Mouse (Mus musculus) liver, embryonic 11.5 days (tissue): ENCODE results near the gene Mlh1. TPM values are rescaled to one million over a fixed set of nuclear protein-coding genes. Genes with fewer than 3 reads are reported as not detected.
A peak's percentile ranks its signal among the peaks of the same experiment; 100 is the strongest.

Experiments used
- ATAC-seq: fragments of 200-750 bp; cut with Nextera tagmentation; replicated peaks from 2 replicates; pipeline ENCODE4 v1.8.0; 2017; ENCODE audit warnings: moderate number of reproducible peaks, mild to moderate bottlenecking, moderate TSS enrichment, moderate library complexity; ENCODE audit not compliant: low FRiP score
- DNase-seq: peaks from one replicate; pipeline ENCODE4 v3.0.0-alpha.2; 2017; ENCODE audit warnings: low spot score
- H3K27ac ChIP-seq: fragments of 300-500 bp; sonication (generic); 2 replicates; pipeline ENCODE4 v1.5.1; 2014; ENCODE audit warnings: mild to moderate bottlenecking, low read depth, low read length, control low read depth
- H3K27me3 ChIP-seq: fragments of 300-500 bp; sonication (generic); replicated peaks from 2 replicates; pipeline ENCODE4 v1.6.1; 2014; ENCODE audit warnings: low read length, mixed read lengths; ENCODE audit not compliant: control insufficient read depth, insufficient read depth
- H3K36me3 ChIP-seq: fragments of 300-500 bp; sonication (generic); 2 replicates; pipeline ENCODE4 v1.6.1; 2014; ENCODE audit warnings: mild to moderate bottlenecking, low read length, moderate library complexity, mixed read lengths; ENCODE audit not compliant: control insufficient read depth, insufficient read depth
- H3K4me1 ChIP-seq: fragments of 300-500 bp; sonication (generic); replicated peaks from 2 replicates; pipeline ENCODE4 v1.6.1; 2014; ENCODE audit warnings: low read length, mixed read lengths; ENCODE audit not compliant: control insufficient read depth, insufficient read depth
- H3K4me2 ChIP-seq: fragments of 300-500 bp; sonication (generic); 2 replicates; pipeline ENCODE4 v1.6.1; 2014; ENCODE audit warnings: mild to moderate bottlenecking, control low read depth, moderate library complexity
- H3K4me3 ChIP-seq: fragments of 300-500 bp; sonication (generic); 2 replicates; pipeline ENCODE4 v1.5.1; 2014; ENCODE audit warnings: low read depth, low read length, control low read depth
- H3K9ac ChIP-seq: fragments of 300-500 bp; sonication (generic); 2 replicates; pipeline ENCODE4 v1.6.1; 2014; ENCODE audit warnings: low read depth, low read length, control low read depth
- H3K9me3 ChIP-seq: fragments of 300-500 bp; sonication (generic); 2 replicates; pipeline ENCODE4 v1.6.1; 2016; ENCODE audit warnings: low read length, inconsistent platforms, mixed read lengths; ENCODE audit not compliant: control insufficient read depth
- WGBS: fragments of 180-500 bp; shearing (Covaris S2); extraction: QIAGEN DNeasy Blood & Tissue Kit; methylation state at CpG from one replicate; pipeline ENCODE4 v1.1.7; 2014; 5-methylcytosine and 5-hydroxymethylcytosine counted together
- polyA plus RNA-seq: library from polyadenylated mRNA; unstranded; fragments of >200 nt; fragmentation: Nextera tagmentation; extraction: Ambion mirVana; gene quantifications from 2 replicates; pipeline ENCODE4 v1.2.1, GENCODE M21; 2014

Mlh1 gene
- polyA plus RNA-seq = 50.2 and 52.4 TPM in 2 replicates

GRCm38 (mm10) chr9:111271434-111272160 lies at the start of gene Mlh1, which contains the start of gene Epm2aip1:
TSS of gene Mlh1 (minus strand) at chr9:111271791.
TSS of gene Epm2aip1 (plus strand) at chr9:111271929.
- WGBS = under 1% methylated on average over 64 of the region's 64 CpGs
- Histone ChIP-seq H3K4me2 (peak within 1 kb of the TSS; percentile 92), H3K4me3 (peak within 1 kb of the TSS; percentile 76), H3K36me3 (peaks cover 9% of the 10 kb centered on the region; the same call in 1 of the 2 replicates), H3K27me3 (no peaks in the 10 kb centered on the region), H3K9ac (peak within 1 kb of the TSS; percentile 88), H3K9me3 (no peaks in the 10 kb centered on the region), H3K27ac (peak within 1 kb of the TSS; percentile 95), H3K4me1 (peaks cover 26% of the 10 kb centered on the region)
- ATAC-seq (peak; percentile 99), DNase-seq (peak; percentile 95)

GRCm38 (mm10) chr9:111320912-111321311 lies 49.3 kb upstream of the Mlh1 start:
- WGBS = 67% methylated on average over 4 of the region's 4 CpGs
- Histone ChIP-seq H3K9ac (no peak overlapping the region), H3K36me3 (no peaks in the 10 kb centered on the region), H3K4me3 (no peak overlapping the region), H3K27ac (no peak overlapping the region), H3K9me3 (no peaks in the 10 kb centered on the region), H3K4me2 (no peak overlapping the region), H3K4me1 (no peaks in the 10 kb centered on the region), H3K27me3 (no peaks in the 10 kb centered on the region)
- DNase-seq = no peak
- no peak for ATAC-seq

- peaks cover 54% of the 10 kb centered on the region for H3K27me3 ChIP-seq
- DNase-seq = peak; percentile 37
- H3K36me3 ChIP-seq = no peaks in the 10 kb centered on the region
- no peaks in the 10 kb centered on the region for H3K9me3 ChIP-seq
- H3K4me2 ChIP-seq = no peak overlapping the region
- no peak overlapping the region for H3K9ac ChIP-seq
- H3K4me1 ChIP-seq = peaks cover 10% of the 10 kb centered on the region; the same call in 1 of the 2 replicates
- 36% methylated on average over 5 of the region's 5 CpGs for WGBS
- no peak for ATAC-seq
- H3K4me3 ChIP-seq = no peak overlapping the region
- H3K27ac ChIP-seq = no peak overlapping the region
Observed at GRCm38 (mm10) chr9:111314219-111314618, 42.6 kb upstream of the Mlh1 start.

GRCm38 (mm10) chr9:111313793-111314192 lies 42.2 kb upstream of the Mlh1 start:
- Histone ChIP-seq H3K27me3 (peaks cover 58% of the 10 kb centered on the region), H3K27ac (no peak overlapping the region), H3K9ac (no peak overlapping the region), H3K4me3 (no peak overlapping the region), H3K36me3 (no peaks in the 10 kb centered on the region), H3K9me3 (no peaks in the 10 kb centered on the region), H3K4me1 (peaks cover 10% of the 10 kb centered on the region; the same call in 1 of the 2 replicates), H3K4me2 (no peak overlapping the region)
- 24% methylated on average over 5 of the region's 5 CpGs for WGBS
- no peak for ATAC-seq
- no peak for DNase-seq

GRCm38 (mm10) chr9:111313299-111313698 lies 41.7 kb upstream of the Mlh1 start:
- ATAC-seq (no peak), DNase-seq (no peak)
- Histone ChIP-seq H3K9me3 (no peaks in the 10 kb centered on the region), H3K36me3 (no peaks in the 10 kb centered on the region), H3K27ac (no peak overlapping the region), H3K27me3 (peaks cover 60% of the 10 kb centered on the region), H3K4me3 (no peak overlapping the region), H3K9ac (no peak overlapping the region), H3K4me1 (peaks cover 10% of the 10 kb centered on the region; the same call in 1 of the 2 replicates), H3K4me2 (no peak overlapping the region)
- 22% methylated on average over 6 of the region's 6 CpGs for WGBS

- peak overlapping the region; percentile 49 for H3K4me3 ChIP-seq
- peaks cover 10% of the 10 kb centered on the region; the same call in 1 of the 2 replicates for H3K4me1 ChIP-seq
- DNase-seq (peak; percentile 41), ATAC-seq (no peak; the same call in 1 of the 2 replicates)
- peak overlapping the region; percentile 68 for H3K4me2 ChIP-seq
- no peaks in the 10 kb centered on the region for H3K9me3 ChIP-seq
- no peaks in the 10 kb centered on the region for H3K36me3 ChIP-seq
- 2% methylated on average over 42 of the region's 59 CpGs for WGBS
- H3K27me3 ChIP-seq = peaks cover 60% of the 10 kb centered on the region
- no peak overlapping the region for H3K27ac ChIP-seq
- no peak overlapping the region for H3K9ac ChIP-seq
Observed at GRCm38 (mm10) chr9:111312442-111313141, 41.0 kb upstream of the Mlh1 start.

- Histone ChIP-seq H3K4me2 (peak overlapping the region; percentile 68), H3K27me3 (peaks cover 60% of the 10 kb centered on the region), H3K9ac (0 out of 2 replicates have a peak overlapping the region, but pooled peaks have one; percentile 30), H3K27ac (no peak overlapping the region), H3K4me1 (peaks cover 10% of the 10 kb centered on the region; the same call in 1 of the 2 replicates), H3K4me3 (peak overlapping the region; percentile 49), H3K9me3 (no peaks in the 10 kb centered on the region), H3K36me3 (no peaks in the 10 kb centered on the region)
- DNase-seq = no peak
- ATAC-seq = no peak
- WGBS = 4% methylated on average over 90 of the region's 98 CpGs
Observed at GRCm38 (mm10) chr9:111311843-111312441, 40.4 kb upstream of the Mlh1 start.

- H3K9ac ChIP-seq = 0 out of 2 replicates have a peak within 1 kb of the TSS, but pooled peaks have one; percentile 30
- peak within 1 kb of the TSS; percentile 49 for H3K4me3 ChIP-seq
- peaks cover 60% of the 10 kb centered on the region for H3K27me3 ChIP-seq
- H3K9me3 ChIP-seq = no peaks in the 10 kb centered on the region
- H3K27ac ChIP-seq = no peak within 1 kb of the TSS
- 13% methylated on average over 66 of the region's 72 CpGs for WGBS
- no peak for ATAC-seq
- H3K36me3 ChIP-seq = no peaks in the 10 kb centered on the region
- peak; percentile 34 for DNase-seq
- H3K4me1 ChIP-seq = peaks cover 10% of the 10 kb centered on the region; the same call in 1 of the 2 replicates
- peak within 1 kb of the TSS; percentile 68 for H3K4me2 ChIP-seq
Observed at GRCm38 (mm10) chr9:111311031-111311842, 39.6 kb upstream of the Mlh1 start, which contains the start of gene Trank1. TSS of gene Trank1 (plus strand) at chr9:111311739.
